ENCODE assay signal across 7 mouse cellular contexts in the genomic region with DNA sequence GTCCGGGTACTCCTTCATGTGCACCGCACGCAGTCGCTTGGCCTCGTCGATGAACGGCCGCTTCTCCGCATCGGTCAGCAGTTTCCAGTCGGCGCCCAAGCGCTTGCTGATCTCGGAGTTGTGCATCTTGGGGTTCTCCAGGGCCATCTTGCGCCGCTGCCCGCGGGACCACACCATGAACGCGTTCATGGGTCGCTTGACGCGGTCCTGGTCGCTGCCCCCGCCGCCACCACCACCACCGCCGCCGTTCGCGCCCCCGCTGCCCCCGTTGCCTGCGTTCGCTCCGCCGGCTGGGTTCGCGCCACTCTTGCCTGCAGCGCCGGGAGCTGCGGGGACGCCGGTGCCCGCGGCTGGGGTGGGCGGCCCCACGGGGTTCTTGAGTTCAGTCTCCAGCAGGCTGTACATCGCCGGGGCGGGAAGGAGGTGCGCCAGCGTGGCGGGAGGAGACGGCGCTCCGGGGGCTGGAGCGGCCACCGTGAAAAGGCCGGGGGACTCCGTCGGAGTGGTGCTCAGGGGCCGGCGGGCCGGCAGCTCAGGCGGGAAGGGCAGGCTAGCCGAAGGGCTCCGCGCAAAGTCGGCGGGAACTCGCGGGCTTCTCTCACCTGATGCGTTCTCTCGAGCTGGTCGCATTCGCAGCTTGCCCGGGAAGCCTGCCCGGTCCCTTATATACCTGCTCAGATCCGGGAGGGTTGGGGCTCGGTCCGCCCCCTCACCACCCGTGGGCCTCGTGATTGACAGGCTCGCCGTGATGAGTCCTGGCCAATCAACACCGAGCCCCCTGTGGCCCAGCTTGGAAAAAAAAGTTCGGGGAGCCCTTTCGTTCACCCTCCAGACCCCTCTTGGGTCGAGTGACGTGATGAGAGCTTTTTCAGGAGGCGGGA. TPM values are rescaled to one million over a fixed set of nuclear protein-coding genes. Genes with fewer than 3 reads are reported as not detected.
DNase-seq lines count a peak whose midpoint lies in the region; ATAC-seq and TF ChIP-seq lines count a peak whose summit lies in the region.

A gene (minus strand): TSS at position 630 of the 881 bp plus-strand sequence.

- H3K36me3 ChIP-seq in embryonic facial prominence, embryonic 11.5 days (replicated peaks; ENCODE audit: control insufficient read depth, insufficient read depth, low read depth, low read length) = no peaks in the 10 kb centered on the region
- no peaks in the 10 kb centered on the region for H3K36me3 ChIP-seq in hindbrain, postnatal 0 days (ENCODE audit: insufficient read depth, low read length)
- H3K36me3 ChIP-seq in neural tube, embryonic 11.5 days (ENCODE audit: control insufficient read depth, insufficient read depth, low read length) = no peaks in the 10 kb centered on the region

- peak within 1 kb of the TSS; percentile 67 for H3K4me2 ChIP-seq in embryonic facial prominence, embryonic 11.5 days (ENCODE audit: low read depth, low read length)
- peak within 1 kb of the TSS; percentile 59 for H3K4me2 ChIP-seq in hindbrain, postnatal 0 days (ENCODE audit: low read depth, low read length)
- H3K4me2 ChIP-seq in neural tube, embryonic 11.5 days (ENCODE audit: low read depth) = peak within 1 kb of the TSS; percentile 52

- H3K9ac ChIP-seq in embryonic facial prominence, embryonic 11.5 days (replicated peaks; ENCODE audit: low read length) = peak within 1 kb of the TSS; percentile 41
- peak within 1 kb of the TSS; percentile 40 for H3K9ac ChIP-seq in hindbrain, postnatal 0 days (replicated peaks; ENCODE audit: low read length)
- H3K9ac ChIP-seq in neural tube, embryonic 11.5 days (ENCODE audit: low read length) = peak within 1 kb of the TSS; percentile 65

- no peaks in the 10 kb centered on the region for H3K9me3 ChIP-seq in embryonic facial prominence, embryonic 11.5 days (replicated peaks; ENCODE audit: control insufficient read depth, low read length)
- no peaks in the 10 kb centered on the region for H3K9me3 ChIP-seq in hindbrain, postnatal 0 days (ENCODE audit: low read length)
- H3K9me3 ChIP-seq in neural tube, embryonic 11.5 days (ENCODE audit: control insufficient read depth, low read length) = no peaks in the 10 kb centered on the region

- no peak for TF ChIP-seq CTCF in lung, adult 2 months (IDR thresholded peaks at IDR 0.05; ENCODE audit: insufficient read depth, low read length)
- TF ChIP-seq CTCF in hindbrain, postnatal 0 days (IDR thresholded peaks at IDR 0.05; ENCODE audit: low read depth) = no peak

- H3K27me3 ChIP-seq in embryonic facial prominence, embryonic 11.5 days (ENCODE audit: control insufficient read depth, insufficient read depth, low read length) = peaks cover 28% of the 10 kb centered on the region
- no peaks in the 10 kb centered on the region; the same call in 1 of the 2 replicates for H3K27me3 ChIP-seq in hindbrain, postnatal 0 days (ENCODE audit: insufficient read depth, low read length)
- H3K27me3 ChIP-seq in neural tube, embryonic 11.5 days (ENCODE audit: control insufficient read depth, insufficient read depth, low read length) = peaks cover 10% of the 10 kb centered on the region; the same call in 1 of the 2 replicates

- H3K4me3 ChIP-seq in lung, adult 2 months (replicated peaks; ENCODE audit: extremely low read depth, low read depth, low read length) = peak within 1 kb of the TSS; percentile 16
- H3K4me3 ChIP-seq in embryonic facial prominence, embryonic 11.5 days (ENCODE audit: low read depth, low read length) = peak within 1 kb of the TSS; percentile 40
- peak within 1 kb of the TSS; percentile 49 for H3K4me3 ChIP-seq in hindbrain, postnatal 0 days (ENCODE audit: low read length)
- H3K4me3 ChIP-seq in neural tube, embryonic 11.5 days (ENCODE audit: low read depth, low read length) = peak within 1 kb of the TSS; percentile 58

- no peak for TF ChIP-seq POLR2A in lung, adult 2 months (IDR thresholded peaks at IDR 0.05; ENCODE audit: borderline replicate concordance, extremely low read depth, low read depth, low read length)

- DNase-seq in lung, adult 2 months = no peak
- DNase-seq in lung, postnatal 36 days = no peak
- DNase-seq in embryonic facial prominence, embryonic 11.5 days (ENCODE audit: low spot score) = peak; percentile 54
- peak; percentile 61 for DNase-seq in hindbrain, postnatal 0 days (ENCODE audit: low spot score)
- peak; percentile 76 for DNase-seq in neural tube, embryonic 11.5 days (ENCODE audit: low spot score)
- no peak for DNase-seq in left cerebral cortex, adult 18-20 months (ENCODE audit: low spot score in 2 of 2)
- DNase-seq in gastrocnemius, postnatal 25 days = no peak

- no peaks in the 10 kb centered on the region for H3K4me1 ChIP-seq in lung, adult 2 months (ENCODE audit: control insufficient read depth, insufficient read depth, low read length)
- no peaks in the 10 kb centered on the region for H3K4me1 ChIP-seq in embryonic facial prominence, embryonic 11.5 days (ENCODE audit: control insufficient read depth, insufficient read depth, low read length)
- H3K4me1 ChIP-seq in hindbrain, postnatal 0 days (ENCODE audit: insufficient read depth, low read length) = no peaks in the 10 kb centered on the region
- H3K4me1 ChIP-seq in neural tube, embryonic 11.5 days (ENCODE audit: control insufficient read depth, insufficient read depth, low read length) = peaks cover 2% of the 10 kb centered on the region; the same call in 1 of the 2 replicates

- no peak within 1 kb of the TSS for H3K27ac ChIP-seq in embryonic facial prominence, embryonic 11.5 days (replicated peaks; ENCODE audit: low read depth, low read length)
- H3K27ac ChIP-seq in hindbrain, postnatal 0 days = no peak within 1 kb of the TSS; the same call in 1 of the 2 replicates
- peak within 1 kb of the TSS; percentile 68 for H3K27ac ChIP-seq in neural tube, embryonic 11.5 days (ENCODE audit: low read depth, low read length)

- peak; percentile 51 for ATAC-seq in embryonic facial prominence, embryonic 11.5 days (replicated peaks; ENCODE audit: insufficient number of reproducible peaks, low FRiP score, low TSS enrichment, low read depth)
- peak; percentile 61 for ATAC-seq in hindbrain, postnatal 0 days
- peak; percentile 77 for ATAC-seq in neural tube, embryonic 11.5 days (ENCODE audit: insufficient read depth, low FRiP score, low TSS enrichment)

- 30% methylated on average over 92 of the region's 92 CpGs for WGBS in lung, adult 2 months
- WGBS in embryonic facial prominence, embryonic 11.5 days = 12% methylated on average over 56 of the region's 92 CpGs
- 32% methylated on average over 79 of the region's 92 CpGs for WGBS in hindbrain, postnatal 0 days
- 15% methylated on average over 68 of the region's 92 CpGs for WGBS in neural tube, embryonic 11.5 days

RNA-seq across cellular contexts. Expression of the gene that starts here (rescaled TPM):
- polyA plus RNA-seq in lung, adult 2 months (2012; rRNA removed) = not detected in 2 replicates
- polyA plus RNA-seq in embryonic facial prominence, embryonic 11.5 days (2014; fragmentation: Nextera tagmentation; extraction: Ambion mirVana) = 1.4 and 3.5 TPM in 2 replicates
- total RNA-seq in hindbrain, postnatal 0 days (2014; rRNA removed) = 6.1 and 8.5 TPM in 2 replicates
- polyA plus RNA-seq in hindbrain, postnatal 0 days (2015; fragmentation: Nextera tagmentation; extraction: Ambion mirVana) = 1.3 and 2.4 TPM in 2 replicates
- polyA plus RNA-seq in neural tube, embryonic 11.5 days (2014; fragmentation: Nextera tagmentation; extraction: Ambion mirVana) = 9.4 and 11.0 TPM in 2 replicates
- 1 to 10 TPM; 1.3 to 1.4 TPM for total RNA-seq in left cerebral cortex, adult 18-20 months (2021)
- total RNA-seq in gastrocnemius, postnatal 25 days (2021) = not detected

Comparison
In these comparisons a context has a peak if more than half of its experiments do, and no peak if none do; other contexts are left out.
1. DNase-seq: peak in embryonic facial prominence, embryonic 11.5 days (single experiment), hindbrain, postnatal 0 days (single experiment) and neural tube, embryonic 11.5 days (single experiment); none in lung, adult 2 months (single experiment), lung, postnatal 36 days (single experiment), left cerebral cortex, adult 18-20 months (0 of 2) and gastrocnemius, postnatal 25 days (single experiment).
2. Peak in every context shown above with its lines, with median percentiles within 50 percentile points of each other: H3K4me3 ChIP-seq, ATAC-seq, H3K4me2 ChIP-seq and H3K9ac ChIP-seq.